Mouse (Mus musculus) embryonic facial prominence, embryonic 12.5 days (tissue): Measurements from ENCODE around the gene Gm44973. TPM values are rescaled to one million over a fixed set of nuclear protein-coding genes. Genes with fewer than 3 reads are reported as not detected.
A peak's percentile ranks its signal among the peaks of the same experiment; 100 is the strongest.

Experiments used
- ATAC-seq: fragments of 200-750 bp; cut with Nextera tagmentation; 2 replicates; pipeline ENCODE4 v1.8.0; 2017; ENCODE audit not compliant: insufficient number of reproducible peaks, insufficient read depth, low FRiP score, low TSS enrichment
- H3K27ac ChIP-seq: fragments of 300-500 bp; sonication (generic); 2 replicates; pipeline ENCODE4 v1.5.1; 2016; ENCODE audit warnings: mild to moderate bottlenecking
- H3K27me3 ChIP-seq: fragments of 300-500 bp; sonication (generic); 2 replicates; pipeline ENCODE4 v1.6.1; 2016; ENCODE audit warnings: mild to moderate bottlenecking, moderate library complexity
- H3K36me3 ChIP-seq: fragments of 300-500 bp; sonication (generic); 2 replicates; pipeline ENCODE4 v1.6.1; 2016; ENCODE audit warnings: mild to moderate bottlenecking
- H3K4me1 ChIP-seq: fragments of 300-500 bp; sonication (generic); 2 replicates; pipeline ENCODE4 v1.6.1; 2016
- H3K4me2 ChIP-seq: fragments of 300-500 bp; sonication (generic); replicated peaks from 2 replicates; pipeline ENCODE4 v1.6.1; 2016; ENCODE audit warnings: mild to moderate bottlenecking, moderate library complexity
- H3K4me3 ChIP-seq: fragments of 300-500 bp; sonication (generic); 2 replicates; pipeline ENCODE4 v1.5.1; 2016; ENCODE audit warnings: mild to moderate bottlenecking
- H3K9ac ChIP-seq: fragments of 300-500 bp; sonication (generic); 2 replicates; pipeline ENCODE4 v1.6.1; 2016; ENCODE audit warnings: mild to moderate bottlenecking, moderate library complexity
- H3K9me3 ChIP-seq: fragments of 300-500 bp; sonication (generic); 2 replicates; pipeline ENCODE4 v1.6.1; 2016; ENCODE audit warnings: mild to moderate bottlenecking, moderate library complexity
- WGBS: fragments of 180-500 bp; shearing (Covaris S2); methylation state at CpG from one replicate; pipeline ENCODE4 v1.1.7; 2016; 5-methylcytosine and 5-hydroxymethylcytosine counted together
- polyA plus RNA-seq: library from polyadenylated mRNA; unstranded; fragments of >200 nt; fragmentation: Nextera tagmentation; extraction: Ambion mirVana; gene quantifications from 2 replicates; pipeline ENCODE4 v1.2.1, GENCODE M21; 2016

The Gm44973 gene
- polyA plus RNA-seq = not detected in 2 replicates

GRCm38 (mm10) chr7:5015118-5016001 lies at the start of gene Gm44973:
Gm44973 (plus strand) TSS chr7:5015496.
- H3K27ac ChIP-seq = peak within 1 kb of the TSS; percentile 98
- WGBS = under 1% methylated on average over 67 of the region's 76 CpGs
- peak within 1 kb of the TSS; percentile 59 for H3K4me2 ChIP-seq
- H3K27me3 ChIP-seq = no peaks in the 10 kb centered on the region
- H3K9me3 ChIP-seq = no peaks in the 10 kb centered on the region
- H3K4me3 ChIP-seq = peak within 1 kb of the TSS; percentile 66
- peak within 1 kb of the TSS; percentile 82 for H3K9ac ChIP-seq
- peaks cover 27% of the 10 kb centered on the region for H3K36me3 ChIP-seq
- peak; percentile 72 for ATAC-seq
- peaks cover 11% of the 10 kb centered on the region; the same call in 1 of the 2 replicates for H3K4me1 ChIP-seq

GRCm38 (mm10) chr7:4971068-4971467 lies 44.2 kb upstream of the Gm44973 start, which contains the start of gene Sbk3:
Sbk3 (minus strand) TSS chr7:4971168.
- Histone ChIP-seq H3K27ac (no peak within 1 kb of the TSS), H3K4me1 (no peaks in the 10 kb centered on the region), H3K27me3 (no peaks in the 10 kb centered on the region), H3K36me3 (no peaks in the 10 kb centered on the region), H3K9me3 (no peaks in the 10 kb centered on the region), H3K4me3 (no peak within 1 kb of the TSS), H3K9ac (no peak within 1 kb of the TSS), H3K4me2 (no peak within 1 kb of the TSS)
- ATAC-seq = no peak
- 44% methylated on average over 6 of the region's 6 CpGs for WGBS

GRCm38 (mm10) chr7:4971710-4972109 lies 43.6 kb upstream of the Gm44973 start:
- no peak overlapping the region for H3K4me3 ChIP-seq
- H3K4me1 ChIP-seq = no peaks in the 10 kb centered on the region
- no peak for ATAC-seq
- H3K27ac ChIP-seq = no peak overlapping the region
- no peaks in the 10 kb centered on the region for H3K9me3 ChIP-seq
- no peak overlapping the region for H3K4me2 ChIP-seq
- no peaks in the 10 kb centered on the region for H3K36me3 ChIP-seq
- no peak overlapping the region for H3K9ac ChIP-seq
- 23% methylated on average over 7 of the region's 7 CpGs for WGBS
- no peaks in the 10 kb centered on the region for H3K27me3 ChIP-seq

GRCm38 (mm10) chr7:4972321-4973047 lies 42.8 kb upstream of the Gm44973 start:
- Histone ChIP-seq H3K9ac (no peak overlapping the region), H3K9me3 (no peaks in the 10 kb centered on the region), H3K4me1 (no peaks in the 10 kb centered on the region), H3K4me3 (no peak overlapping the region), H3K4me2 (no peak overlapping the region), H3K36me3 (no peaks in the 10 kb centered on the region), H3K27me3 (no peaks in the 10 kb centered on the region), H3K27ac (no peak overlapping the region)
- ATAC-seq = no peak
- WGBS = 66% methylated on average over 18 of the region's 18 CpGs

GRCm38 (mm10) chr7:4975455-4975854 lies 39.8 kb upstream of the Gm44973 start:
- Histone ChIP-seq H3K9ac (no peak overlapping the region), H3K4me3 (no peak overlapping the region), H3K4me2 (no peak overlapping the region), H3K9me3 (no peaks in the 10 kb centered on the region), H3K27me3 (no peaks in the 10 kb centered on the region), H3K4me1 (no peaks in the 10 kb centered on the region), H3K27ac (no peak overlapping the region), H3K36me3 (no peaks in the 10 kb centered on the region)
- WGBS = 60% methylated on average over 4 of the region's 4 CpGs
- ATAC-seq = no peak

- no peaks in the 10 kb centered on the region for H3K4me1 ChIP-seq
- no peak for ATAC-seq
- H3K27ac ChIP-seq = no peak overlapping the region
- WGBS = 91% methylated on average over 7 of the region's 7 CpGs
- H3K36me3 ChIP-seq = no peaks in the 10 kb centered on the region
- no peak overlapping the region for H3K4me3 ChIP-seq
- H3K27me3 ChIP-seq = no peaks in the 10 kb centered on the region
- H3K9ac ChIP-seq = no peak overlapping the region
- no peak overlapping the region for H3K4me2 ChIP-seq
- H3K9me3 ChIP-seq = no peaks in the 10 kb centered on the region
Measured at GRCm38 (mm10) chr7:4976832-4977231, 38.5 kb upstream of the Gm44973 start.

- Histone ChIP-seq H3K36me3 (peaks cover 24% of the 10 kb centered on the region), H3K4me2 (no peak overlapping the region), H3K4me1 (0 out of 2 replicates have a peak, but pooled peaks cover under 1% of the 10 kb centered on the region), H3K27ac (no peak overlapping the region), H3K9me3 (peaks cover 17% of the 10 kb centered on the region), H3K9ac (no peak overlapping the region), H3K4me3 (no peak overlapping the region), H3K27me3 (peaks cover 6% of the 10 kb centered on the region)
- no peak for ATAC-seq
- WGBS = 69% methylated on average over 2 of the region's 2 CpGs
Measured at GRCm38 (mm10) chr7:4988250-4988649, 27.0 kb upstream of the Gm44973 start.

- peak overlapping the region; percentile 16; the same call in 1 of the 2 replicates for H3K4me3 ChIP-seq
- peaks cover 28% of the 10 kb centered on the region for H3K9me3 ChIP-seq
- H3K27ac ChIP-seq = no peak overlapping the region
- WGBS = 37% methylated on average over 52 of the region's 55 CpGs
- peaks cover 24% of the 10 kb centered on the region for H3K27me3 ChIP-seq
- peaks cover 38% of the 10 kb centered on the region for H3K36me3 ChIP-seq
- peaks cover 28% of the 10 kb centered on the region for H3K4me1 ChIP-seq
- no peak overlapping the region for H3K9ac ChIP-seq
- no peak for ATAC-seq
- peak overlapping the region; percentile 71 for H3K4me2 ChIP-seq
Measured at GRCm38 (mm10) chr7:4993347-4993998, 21.8 kb upstream of the Gm44973 start.

- Histone ChIP-seq H3K9me3 (peaks cover 28% of the 10 kb centered on the region), H3K4me1 (peaks cover 28% of the 10 kb centered on the region), H3K4me2 (peak overlapping the region; percentile 71), H3K9ac (peak overlapping the region; percentile 85; the same call in 1 of the 2 replicates), H3K27ac (no peak overlapping the region), H3K36me3 (peaks cover 38% of the 10 kb centered on the region), H3K4me3 (peak overlapping the region; percentile 74), H3K27me3 (peaks cover 24% of the 10 kb centered on the region)
- WGBS = 50% methylated on average over 59 of the region's 59 CpGs
- ATAC-seq = no peak
Measured at GRCm38 (mm10) chr7:4993999-4994788, 21.1 kb upstream of the Gm44973 start.

GRCm38 (mm10) chr7:4995268-4996002 lies 19.9 kb upstream of the Gm44973 start:
- peaks cover 27% of the 10 kb centered on the region for H3K9me3 ChIP-seq
- peaks cover 28% of the 10 kb centered on the region for H3K4me1 ChIP-seq
- H3K4me3 ChIP-seq = peak overlapping the region; percentile 74
- peak overlapping the region; percentile 61 for H3K27ac ChIP-seq
- H3K9ac ChIP-seq = peak overlapping the region; percentile 85
- 6% methylated on average over 19 of the region's 19 CpGs for WGBS
- ATAC-seq = peak; percentile 54
- H3K27me3 ChIP-seq = peaks cover 24% of the 10 kb centered on the region
- H3K4me2 ChIP-seq = peak overlapping the region; percentile 71
- H3K36me3 ChIP-seq = peaks cover 38% of the 10 kb centered on the region
